Mouse (Mus musculus): Measurements from ENCODE around the gene Slc25a3.

Gene Slc25a3

DNA sequence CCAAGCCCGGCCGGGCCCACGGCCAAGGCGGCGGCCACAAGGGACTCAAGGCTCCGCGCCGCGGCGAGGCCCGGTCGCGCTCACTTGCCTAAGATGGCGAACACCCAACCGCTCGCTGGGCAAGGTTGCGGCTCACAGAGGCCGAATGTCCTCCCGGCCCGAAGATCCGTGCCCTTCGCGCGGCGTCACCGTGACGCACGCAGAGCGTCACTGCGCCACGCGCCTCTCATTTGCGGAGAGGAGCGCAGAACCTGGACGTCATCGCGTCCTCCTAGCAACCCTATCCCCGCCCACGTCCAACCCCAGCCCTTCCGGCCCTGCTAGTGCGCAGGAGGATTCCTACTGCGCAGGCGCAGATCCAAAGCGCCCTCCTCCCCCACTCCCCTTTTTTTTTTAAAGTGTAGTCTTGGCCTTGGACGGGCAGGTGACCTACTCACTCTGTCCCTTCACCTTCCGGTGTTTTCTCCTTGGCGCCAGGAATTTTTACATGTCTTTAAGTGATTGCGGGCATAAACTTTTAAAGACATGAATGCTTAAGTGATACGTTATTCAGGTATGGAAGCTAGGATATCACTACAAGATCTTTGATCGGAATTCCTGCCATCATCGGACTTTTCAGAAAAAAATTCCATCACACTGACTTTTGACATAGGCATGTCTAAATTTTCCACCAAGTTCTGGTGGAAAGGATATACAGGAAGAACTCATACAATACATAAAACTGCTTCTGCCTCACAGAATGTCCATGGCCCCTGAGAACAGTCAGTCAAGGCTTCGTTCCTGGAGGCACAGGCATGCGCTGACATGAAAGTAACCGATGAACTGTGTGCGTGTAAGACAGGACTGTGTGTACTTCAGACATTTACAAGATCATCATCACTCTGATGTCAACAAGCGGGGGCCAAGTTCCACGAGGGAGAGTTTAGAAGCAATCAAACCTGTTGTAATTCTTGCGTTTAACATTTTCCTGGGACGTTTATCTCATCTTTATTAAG lies at the start of gene Slc25a3:
Gene Slc25a3 (minus strand): TSS at position 232 of the 995 bp plus-strand sequence.
- peak; percentile 96 to 98 for DNase-seq (ENCODE audit: low spot score in 2 of 2)

DNA sequence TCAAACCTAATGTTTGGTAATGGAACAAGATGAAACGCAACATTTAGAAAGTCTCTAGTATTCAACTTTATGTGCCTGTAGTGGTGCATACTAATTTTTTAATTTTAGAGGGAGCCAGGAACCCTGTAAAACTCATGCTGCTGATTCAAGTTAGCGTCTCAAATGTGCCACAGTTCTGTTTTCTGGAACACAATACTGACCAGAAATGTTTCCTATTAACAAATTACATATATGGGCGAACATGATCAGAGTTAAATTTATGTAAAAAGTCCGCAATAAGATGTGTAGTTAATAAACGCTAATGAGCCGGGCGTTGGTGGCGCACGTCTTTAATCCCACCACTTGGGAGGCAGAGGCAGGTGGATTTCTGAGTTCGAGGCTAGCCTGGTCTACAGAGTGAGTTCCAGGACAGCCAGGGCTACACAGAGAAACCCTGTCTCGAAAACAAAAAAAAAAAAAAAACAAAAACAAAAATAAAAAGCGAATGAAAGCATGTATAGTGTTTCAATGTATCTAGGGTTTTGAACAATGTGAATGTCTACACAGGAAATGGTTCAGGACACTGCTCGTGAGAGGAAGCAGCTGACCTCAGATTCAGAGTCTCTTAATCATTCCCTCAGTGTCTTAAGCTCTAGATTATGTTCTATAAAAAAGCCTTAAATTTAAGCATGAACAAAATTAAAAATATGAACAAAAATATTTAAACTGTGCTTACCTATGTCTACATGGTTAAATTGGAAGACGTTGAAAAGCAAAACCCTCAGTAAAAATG lies 48.7 kb upstream of the Slc25a3 start:
- DNase-seq (ENCODE audit: low spot score in 2 of 2): no peak

DNA sequence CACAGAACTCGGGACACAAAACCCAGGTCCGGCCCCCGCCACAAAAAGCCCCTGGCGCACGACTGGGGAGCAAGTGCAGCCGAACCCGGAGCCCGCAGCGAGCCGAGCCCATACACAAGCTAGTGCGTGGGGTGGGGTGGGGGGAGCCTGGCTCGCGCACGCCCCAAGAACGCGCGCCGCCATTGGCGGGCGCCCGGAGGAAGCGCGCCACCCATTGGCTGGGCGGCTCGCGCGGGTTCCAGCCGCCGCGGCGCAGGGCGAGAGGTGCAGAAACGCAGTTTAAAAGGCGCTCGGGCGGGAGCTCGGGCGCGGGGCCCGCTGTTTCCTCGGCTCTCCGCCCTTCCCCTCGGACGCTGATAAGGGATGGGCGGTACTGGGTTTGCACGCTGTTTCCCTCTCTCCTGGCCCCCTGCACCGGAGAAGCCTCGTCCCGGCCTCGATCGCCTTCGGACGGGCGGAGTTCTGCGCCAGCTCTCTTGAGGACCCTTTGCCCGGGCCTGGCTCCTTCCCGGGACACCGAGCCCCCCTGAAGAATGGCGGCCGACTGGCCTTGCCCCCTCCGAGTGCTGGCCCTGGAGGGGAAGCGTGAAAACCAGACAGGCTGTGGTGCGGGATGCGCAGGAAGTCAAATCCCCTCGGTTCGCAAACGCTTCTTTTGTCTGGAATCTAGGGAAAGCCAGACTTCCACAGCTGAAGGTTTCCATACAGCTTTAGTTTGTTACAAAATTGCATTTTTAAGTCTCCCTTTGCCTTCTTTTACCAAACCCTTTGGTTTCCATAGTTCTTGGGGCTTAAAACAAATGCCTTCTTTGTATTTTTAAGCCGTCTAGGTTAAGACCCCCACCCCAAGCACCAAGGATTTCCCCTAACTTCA lies 47.8 kb upstream of the Slc25a3 start:
- peak; percentile 89 to 95 for DNase-seq (ENCODE audit: low spot score in 2 of 2)

DNA sequence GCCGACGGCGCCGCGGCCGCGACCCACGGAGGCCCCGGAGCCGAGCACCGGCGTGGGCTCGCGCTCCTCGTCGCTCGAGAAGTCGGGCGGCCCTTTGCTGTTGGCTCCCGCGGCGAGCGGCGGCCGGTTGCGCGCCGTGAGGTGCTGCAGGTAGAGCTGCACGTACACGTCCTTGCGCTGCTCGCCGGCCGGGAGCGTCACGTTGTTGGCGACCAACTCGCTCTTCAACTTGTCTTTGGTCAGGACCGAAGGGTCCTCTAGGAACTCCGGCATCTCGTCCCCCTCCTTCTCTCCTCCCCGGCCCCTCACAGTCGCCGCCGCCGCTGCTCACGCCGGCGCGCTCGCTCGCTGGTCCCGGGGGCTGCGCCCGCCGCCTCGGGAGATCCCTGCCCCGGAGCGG lies 47.2 kb upstream of the Slc25a3 start:
- DNase-seq (ENCODE audit: low spot score in 2 of 2): peak; percentile 53 to 56

DNA sequence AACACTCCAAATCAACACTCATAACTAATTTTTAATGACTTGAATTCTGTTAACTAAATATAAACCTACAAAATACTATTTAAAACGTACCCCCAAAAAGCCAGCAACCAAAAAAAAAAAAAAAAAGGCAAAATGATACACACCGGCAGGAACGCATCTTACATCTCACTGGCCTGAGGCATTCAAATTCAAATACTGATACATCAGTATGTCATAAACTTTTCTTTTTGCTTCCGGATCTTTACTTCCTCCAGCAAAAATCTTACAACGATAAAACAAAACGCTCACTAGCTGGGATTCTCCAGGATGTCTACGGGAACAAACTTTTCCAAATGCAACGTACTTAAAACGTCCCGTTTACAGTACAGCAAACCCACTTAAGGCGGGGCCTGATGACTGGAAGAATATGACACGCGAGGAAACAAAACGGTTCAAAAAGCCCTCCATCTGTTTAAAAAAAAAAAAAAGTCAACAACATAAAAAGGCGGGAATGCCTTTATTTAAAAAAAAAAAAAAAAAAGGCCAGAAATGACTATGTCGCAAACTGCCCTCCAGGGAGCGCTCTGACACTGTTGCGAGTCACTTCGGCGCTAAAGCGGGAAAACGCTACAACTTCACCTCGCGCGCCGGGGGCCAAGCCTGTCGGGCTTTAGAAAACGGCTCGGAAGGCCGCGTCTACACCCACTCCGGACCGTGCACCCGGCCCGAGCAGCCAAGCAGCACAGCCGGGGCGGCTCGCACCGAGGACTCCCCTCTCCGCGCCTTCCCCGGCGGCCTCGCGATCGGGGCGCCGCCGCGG lies 46.5 kb upstream of the Slc25a3 start:
- DNase-seq (ENCODE audit: low spot score in 2 of 2): peak; percentile 81 to 89

DNA sequence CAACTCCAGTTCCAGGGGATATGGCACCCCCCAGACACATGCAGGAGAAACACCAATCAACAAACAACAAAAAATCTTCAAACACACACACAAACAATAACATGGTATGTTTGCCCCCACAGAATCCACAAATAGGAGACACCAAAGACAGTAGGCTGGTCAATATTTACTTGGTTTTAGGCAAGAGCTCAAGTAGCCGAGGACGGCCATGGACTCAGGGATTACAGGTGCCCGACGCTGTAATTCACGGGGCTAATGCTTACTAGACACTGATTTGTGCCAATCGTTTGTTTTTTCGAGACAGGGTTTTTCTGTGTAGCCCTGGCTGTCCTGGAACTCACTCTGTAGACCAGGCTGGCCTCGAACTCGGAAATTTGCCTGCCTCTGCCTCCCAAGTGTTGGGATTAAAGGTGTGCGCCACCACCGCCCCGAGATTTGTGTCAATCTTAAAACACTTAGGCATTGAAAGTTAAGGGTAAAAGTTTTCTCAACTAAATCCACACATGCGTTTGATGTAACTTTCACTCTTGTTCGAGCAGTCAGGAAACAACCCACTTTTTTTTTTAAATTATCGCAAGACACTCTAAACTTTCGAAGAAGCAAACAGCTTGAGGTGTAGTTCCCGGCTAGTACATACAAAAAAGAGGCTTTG lies 45.7 kb upstream of the Slc25a3 start:
- no peak for DNase-seq (ENCODE audit: low spot score in 2 of 2)

DNA sequence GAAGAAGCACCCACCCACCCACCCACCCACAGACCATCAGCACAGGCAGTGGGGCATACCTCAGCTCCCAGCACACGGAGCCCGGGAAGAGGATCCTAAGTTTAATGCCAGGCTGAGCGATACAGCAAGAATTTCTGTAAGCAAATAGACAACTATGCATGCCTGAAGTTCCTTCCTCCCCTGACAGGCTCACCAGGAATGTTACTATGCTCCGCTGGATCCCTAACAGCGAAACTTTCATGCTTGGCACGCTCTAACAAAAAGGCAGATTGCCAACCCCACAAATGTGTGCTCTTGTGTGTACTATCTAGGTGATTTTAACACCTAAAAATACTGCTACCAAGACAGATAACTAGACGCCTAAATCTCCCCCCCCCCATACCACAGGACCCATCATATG lies 43.5 kb upstream of the Slc25a3 start:
- DNase-seq (ENCODE audit: low spot score in 2 of 2): no peak

DNA sequence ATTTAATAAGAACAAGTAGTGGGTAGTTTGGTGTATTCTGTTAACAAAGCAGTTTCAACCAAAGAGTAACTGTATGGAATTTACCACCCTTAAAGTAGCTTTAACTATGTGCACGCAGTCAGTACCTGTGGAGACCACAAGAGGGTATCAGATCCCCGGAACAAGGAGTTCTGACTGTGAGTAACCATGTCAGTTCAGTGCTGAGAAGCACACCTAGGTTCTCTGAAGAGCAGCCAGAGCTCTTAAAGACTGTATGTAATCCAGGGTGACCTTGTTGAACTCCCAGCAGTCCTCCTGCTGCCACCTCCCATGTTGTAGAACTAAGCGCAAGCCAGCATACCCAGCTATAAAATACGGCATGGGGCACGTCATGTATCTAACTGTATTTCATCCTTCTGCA lies 43.0 kb upstream of the Slc25a3 start:
- DNase-seq (ENCODE audit: low spot score in 2 of 2): peak; percentile 65 to 72

DNA sequence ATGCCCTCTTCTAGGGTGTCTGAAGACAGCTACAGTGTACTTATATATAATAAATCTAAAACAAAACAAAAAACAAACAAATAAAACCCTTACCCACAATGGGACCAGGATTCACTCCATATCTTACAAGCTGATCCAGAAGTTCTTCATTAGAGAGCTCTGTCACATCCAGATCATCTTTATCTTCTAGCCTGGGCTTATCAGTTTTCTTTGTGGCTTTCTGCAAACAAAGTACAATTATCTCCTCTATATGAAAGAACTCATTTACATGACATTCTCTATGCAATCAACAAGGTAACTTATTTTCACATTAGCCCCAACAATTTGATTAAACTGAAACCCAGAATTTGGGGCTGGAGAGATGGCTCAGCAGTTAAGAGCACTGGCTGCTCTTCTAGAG lies 42.0 kb upstream of the Slc25a3 start:
- DNase-seq (ENCODE audit: low spot score in 2 of 2): no peak

DNA sequence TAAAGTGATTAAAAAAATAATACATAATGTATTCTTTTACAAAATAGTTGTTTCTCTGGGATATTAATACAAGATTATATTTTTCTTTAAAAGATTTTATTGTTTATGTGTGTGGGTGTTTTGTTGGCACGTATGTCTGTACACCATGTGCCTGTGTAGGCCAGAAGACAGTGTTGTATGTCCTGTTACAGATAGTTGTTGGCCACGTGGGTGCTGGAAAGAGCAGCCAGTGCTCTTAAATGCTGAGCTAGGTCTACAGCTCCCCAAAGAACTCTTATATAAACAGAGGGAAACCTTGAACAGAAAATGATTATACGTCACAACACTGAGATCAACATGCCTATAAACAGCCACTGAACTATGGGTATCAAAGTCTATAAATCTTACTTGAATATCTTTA lies 40.6 kb upstream of the Slc25a3 start:
- no peak for DNase-seq (ENCODE audit: low spot score in 2 of 2)

DNA sequence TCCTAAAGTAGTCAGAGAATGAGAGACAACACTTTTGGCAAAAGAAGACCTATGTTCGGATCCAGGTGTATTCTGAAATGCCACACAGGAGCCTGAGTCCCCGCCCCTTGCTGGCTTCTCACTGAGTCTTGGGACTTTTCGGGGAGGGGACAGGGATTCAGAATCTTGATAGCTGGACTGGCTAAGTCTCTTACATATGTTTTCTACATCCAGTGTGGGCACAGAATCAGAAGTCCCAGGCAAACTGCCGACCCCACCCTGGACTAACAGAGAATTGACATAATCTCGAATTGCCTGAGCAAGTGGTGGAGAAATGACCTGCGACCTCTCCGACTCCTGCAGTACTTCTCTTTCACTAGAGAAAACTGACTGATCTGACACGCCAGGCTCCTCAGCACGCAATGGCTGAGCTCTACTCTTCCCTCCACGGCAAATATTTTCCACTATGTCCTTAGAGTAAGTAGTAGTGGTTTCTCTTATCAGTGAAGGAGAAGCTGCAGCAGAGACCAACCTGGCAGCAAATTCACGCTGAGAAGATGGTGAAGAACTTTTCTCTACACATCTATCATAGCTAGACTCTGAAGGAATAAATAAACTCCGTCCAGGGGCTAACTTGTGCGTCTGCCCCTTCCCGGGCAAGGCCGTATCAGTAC lies 38.8 kb upstream of the Slc25a3 start:
- no peak for DNase-seq (ENCODE audit: low spot score in 2 of 2)

DNA sequence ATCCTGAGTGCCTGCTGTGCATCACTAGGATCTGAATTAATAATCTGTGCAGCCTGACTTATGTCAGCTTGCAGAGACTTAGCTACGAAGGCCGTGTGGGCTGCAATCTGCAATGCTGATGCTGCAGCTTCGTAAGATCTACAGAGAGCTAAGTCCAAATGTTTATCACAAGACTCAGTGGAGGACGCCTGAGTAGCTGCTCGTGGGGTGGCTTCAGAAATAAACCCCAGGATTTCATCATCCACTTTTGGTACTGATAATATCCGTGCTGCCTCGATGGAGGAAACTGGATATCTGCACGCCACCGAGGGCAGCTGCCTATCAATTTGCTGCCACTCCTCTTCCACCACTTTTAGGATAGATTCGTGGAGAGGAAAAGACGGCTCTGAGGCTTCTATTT lies 38.2 kb upstream of the Slc25a3 start:
- DNase-seq (ENCODE audit: low spot score in 2 of 2): no peak

DNA sequence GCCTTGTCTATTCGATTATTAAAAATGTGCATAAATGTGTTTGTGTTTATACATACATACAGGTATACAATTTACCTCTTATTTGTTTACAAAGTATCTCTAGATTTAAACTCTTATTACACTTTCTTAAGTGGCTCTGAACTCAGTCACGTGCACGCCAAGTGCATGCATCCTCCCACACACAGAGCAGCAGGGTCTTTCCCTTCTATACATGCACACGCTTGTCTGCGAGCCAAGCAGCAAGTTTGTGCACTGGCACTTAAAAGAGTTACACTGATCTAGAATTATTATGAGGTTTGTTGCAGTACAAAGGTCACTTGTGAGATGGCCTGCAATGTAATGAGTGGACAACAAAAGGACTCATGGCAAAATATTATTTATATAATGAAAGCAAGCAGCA lies 37.1 kb upstream of the Slc25a3 start:
- DNase-seq (ENCODE audit: low spot score in 2 of 2): no peak

DNA sequence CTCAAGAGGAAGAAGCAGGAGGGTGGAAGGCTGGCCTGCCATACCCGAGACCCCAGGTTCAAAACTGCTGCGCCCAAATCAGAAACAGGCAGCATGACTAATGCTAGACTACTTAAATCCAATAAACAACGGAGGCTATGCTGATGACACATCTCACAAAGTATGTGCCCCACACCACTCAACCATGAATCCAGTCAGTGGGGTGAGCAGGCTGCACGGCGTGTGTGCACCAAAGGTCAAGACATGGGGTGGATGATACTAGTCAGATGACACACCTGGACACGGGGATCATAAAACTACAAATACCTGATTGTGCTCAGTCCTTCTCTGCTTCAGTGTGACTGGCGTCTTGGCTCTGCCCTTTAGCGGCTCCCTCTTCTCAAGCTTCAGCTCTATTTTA lies 34.6 kb upstream of the Slc25a3 start:
- DNase-seq (ENCODE audit: low spot score in 2 of 2): no peak

DNA sequence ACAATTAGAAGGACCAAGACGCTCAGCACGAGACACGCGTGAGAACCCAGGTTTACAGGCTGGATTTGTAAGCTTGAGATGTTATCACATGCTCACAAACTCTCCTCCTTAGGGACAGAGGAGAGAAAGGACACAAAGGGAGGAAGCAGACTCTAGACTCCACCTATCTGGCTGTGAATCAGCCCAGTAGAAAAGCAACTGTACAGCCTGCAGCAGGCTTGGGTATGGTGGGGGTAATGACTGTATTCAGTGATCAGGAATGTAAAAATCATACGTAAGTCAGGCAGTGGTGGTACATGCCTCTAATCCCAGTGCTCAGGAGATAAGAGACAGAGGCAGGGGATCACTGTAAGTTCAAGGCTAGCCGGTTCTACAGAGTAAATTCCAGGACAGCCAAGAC lies 32.5 kb upstream of the Slc25a3 start:
- no peak for DNase-seq (ENCODE audit: low spot score in 2 of 2)

DNA sequence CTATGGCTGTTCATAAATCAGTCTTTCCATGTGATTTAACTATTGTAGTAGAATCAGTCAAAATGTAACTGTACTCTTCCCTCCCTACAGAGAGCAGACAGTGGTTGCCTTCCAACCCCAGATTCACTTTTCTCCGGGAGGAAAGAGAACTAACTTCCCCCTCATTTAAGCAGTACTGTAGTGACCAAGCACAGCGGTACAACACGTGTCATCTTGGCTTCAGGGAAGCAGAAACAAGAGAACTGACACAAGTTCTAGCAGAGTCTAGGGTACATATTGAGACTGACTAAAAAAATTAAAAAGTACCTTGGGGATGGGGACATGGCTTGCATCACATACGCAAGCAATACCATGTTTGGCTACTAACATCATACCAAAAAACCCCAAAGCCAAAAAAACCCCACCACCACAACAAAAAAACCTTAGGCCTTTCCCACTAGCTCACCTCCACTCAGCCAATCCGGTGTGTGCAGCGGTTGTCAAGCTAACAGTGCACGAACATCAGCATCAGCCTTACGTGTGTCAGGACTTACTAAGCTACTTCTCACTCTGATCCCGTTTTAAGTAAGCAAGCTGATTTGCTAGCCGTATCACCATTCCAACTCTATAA lies 30.1 kb upstream of the Slc25a3 start:
- DNase-seq (ENCODE audit: low spot score in 2 of 2): no peak

DNA sequence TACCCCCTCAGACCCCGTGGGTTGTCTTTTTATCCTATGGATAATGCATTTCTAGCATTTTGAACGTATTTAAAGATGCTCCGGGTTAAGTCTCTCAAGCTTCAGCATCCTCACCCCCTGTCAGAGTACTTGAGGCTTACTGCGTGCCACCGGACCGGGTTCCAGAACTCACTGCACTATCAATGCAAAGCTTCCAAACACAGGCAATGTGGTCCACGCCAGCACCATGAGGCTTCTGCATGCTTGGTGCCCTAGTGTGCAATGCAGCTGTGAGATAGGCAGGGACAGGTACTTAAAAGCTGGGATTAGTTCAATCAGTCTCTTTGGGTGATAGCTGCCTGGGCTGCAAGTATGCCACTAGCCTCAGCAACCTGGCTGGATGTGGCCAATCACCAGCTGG lies 21.6 kb upstream of the Slc25a3 start:
- no peak for DNase-seq (ENCODE audit: low spot score in 2 of 2)

DNA sequence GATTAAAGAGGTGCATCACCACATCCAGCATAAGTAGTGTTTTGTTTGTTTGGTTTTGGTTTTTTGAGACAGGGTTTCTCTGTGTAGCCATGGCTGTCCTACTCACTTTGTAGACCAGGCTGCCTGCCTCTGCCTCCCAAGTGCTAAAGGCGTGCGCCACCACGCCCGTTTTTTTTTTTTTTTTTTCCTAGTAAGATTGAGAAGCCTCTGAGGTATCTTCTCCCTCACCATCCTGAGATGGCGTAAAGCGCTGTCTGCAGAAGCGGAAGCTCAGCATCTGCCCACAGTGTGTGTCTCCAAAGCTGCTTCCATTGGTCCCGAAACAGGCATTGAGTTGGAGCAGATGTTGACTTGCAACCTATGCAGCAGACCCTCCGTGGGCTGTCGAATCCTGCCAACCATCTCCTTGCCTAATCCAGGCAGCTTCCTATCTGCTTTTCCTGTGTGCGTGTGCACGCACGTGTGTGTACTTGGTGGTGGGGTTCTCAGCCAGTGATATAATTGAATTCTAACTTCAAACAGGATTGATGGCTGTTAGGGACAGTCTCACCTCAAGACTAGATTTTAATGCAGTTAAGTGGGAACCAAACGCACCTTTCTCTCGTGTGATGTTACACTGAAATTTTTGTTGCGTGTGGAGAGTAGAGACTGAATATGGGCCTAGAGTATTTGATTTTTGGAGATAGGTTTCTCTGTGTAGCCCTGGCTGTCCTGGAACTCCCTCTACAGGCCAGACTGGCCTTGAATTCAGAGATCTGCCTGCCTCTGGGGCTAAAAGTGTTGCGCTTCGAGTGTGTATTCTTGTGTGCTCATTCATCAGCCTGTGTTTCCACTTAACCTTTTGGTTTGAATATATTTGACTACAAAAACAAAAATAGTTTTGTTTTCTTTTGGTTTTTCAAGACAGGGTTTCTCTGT lies 19.7 kb upstream of the Slc25a3 start:
- DNase-seq (ENCODE audit: low spot score in 2 of 2): no peak
